Mouse (Mus musculus): ENCODE results near the gene Srsf1. TPM values are rescaled to one million over a fixed set of nuclear protein-coding genes. Genes with fewer than 3 reads are reported as not detected.
A peak's percentile ranks its signal among the peaks of the same experiment; 100 is the strongest.
"Not testable (repeated sequence)": the region's sequence is repeated elsewhere in the genome, so short reads cannot be mapped to it uniquely, and the experiment has no call there.

Gene Srsf1
- total RNA-seq, 2 experiments from 2014 or later = 95.4 to 116 TPM

DNA sequence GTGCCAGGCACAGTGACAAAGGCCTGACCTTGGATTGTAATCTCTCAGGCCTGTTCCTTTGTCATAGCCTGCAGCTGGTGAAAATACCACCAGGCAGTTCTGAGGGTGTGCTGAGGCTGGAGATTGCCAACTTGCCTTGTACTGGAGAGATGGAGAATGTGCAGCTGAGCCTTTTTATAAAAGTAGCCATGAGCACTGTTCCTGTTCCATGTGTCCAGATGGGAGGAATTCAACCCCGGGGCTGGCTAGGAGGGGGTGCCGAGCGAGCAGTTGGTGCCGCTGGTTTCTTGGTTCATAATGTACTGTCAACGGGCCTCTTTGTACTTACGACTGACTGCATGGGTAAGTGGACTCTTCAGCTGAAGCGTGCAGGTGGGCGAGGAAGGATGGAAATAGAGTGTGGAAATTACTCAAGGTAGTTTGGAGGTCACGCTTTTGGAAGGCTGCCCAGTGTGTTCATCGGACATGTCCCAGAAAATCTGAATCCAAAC lies 10.4 kb upstream of the Srsf1 start:
- DNase-seq (ENCODE audit: low spot score) = no peak
- intact Hi-C loops (cut with DNase I) = no loop called here

DNA sequence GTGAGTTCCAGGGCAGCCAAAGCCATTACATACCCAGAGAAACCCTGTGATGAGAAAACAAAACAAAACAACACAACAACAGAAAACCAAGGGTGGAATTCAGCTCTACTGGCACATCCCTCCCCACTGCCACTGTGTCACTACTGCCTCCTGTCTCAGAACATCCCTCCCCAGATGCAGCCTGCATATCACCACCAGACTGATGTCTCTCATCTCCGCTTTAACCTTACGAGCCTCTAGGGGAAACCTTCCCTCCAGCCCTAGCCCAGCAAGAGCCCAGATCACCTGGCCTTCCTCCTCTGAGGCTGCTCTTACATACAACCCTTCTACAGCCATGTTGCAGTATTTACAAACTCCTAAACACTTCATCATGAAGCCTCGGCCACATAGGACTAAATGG lies 9.8 kb upstream of the Srsf1 start:
- DNase-seq (ENCODE audit: low spot score) = no peak
- intact Hi-C loops (cut with DNase I) = no loop called here

DNA sequence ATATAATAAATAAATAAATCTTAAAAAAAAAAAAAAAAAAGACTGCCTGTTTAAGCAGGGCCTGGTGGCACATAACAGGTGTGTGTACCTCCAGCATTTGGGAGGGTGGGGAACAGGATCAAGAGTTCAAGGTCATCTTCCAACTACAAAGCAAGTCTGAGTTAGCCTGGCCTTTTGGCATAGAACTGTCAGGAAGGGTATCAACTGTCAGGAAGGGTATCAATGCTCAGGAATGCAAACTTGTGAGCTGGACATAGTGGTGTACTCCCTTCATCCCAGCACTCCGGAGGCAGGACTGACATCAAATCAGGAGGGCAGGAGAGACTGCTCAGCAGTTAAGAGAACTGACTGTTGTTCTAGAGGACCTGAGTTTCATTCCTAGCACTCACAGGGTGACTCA lies 8.1 kb upstream of the Srsf1 start:
- intact Hi-C loops (cut with DNase I) = no loop called here

DNA sequence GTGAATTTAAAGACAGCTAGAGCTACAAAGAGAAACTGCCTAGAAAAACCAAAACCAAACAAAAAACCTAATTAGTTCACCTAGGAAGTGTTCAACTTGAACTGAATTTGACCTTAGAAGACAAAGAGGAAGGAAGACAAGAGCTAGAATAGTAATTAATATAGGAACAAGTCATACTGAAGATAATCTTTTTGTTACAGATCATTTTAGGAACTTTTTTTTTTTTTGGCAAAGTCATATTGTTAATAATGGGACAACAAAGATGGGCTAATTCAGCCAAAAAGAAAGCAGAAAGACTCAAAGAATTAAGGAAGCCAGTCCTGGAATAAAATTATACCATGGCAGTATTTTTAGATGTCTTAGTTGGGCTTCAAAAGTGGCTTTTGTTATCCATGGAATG lies 2.9 kb upstream of the Srsf1 start:
- no peak for DNase-seq (ENCODE audit: low spot score)

More for the DNA sequence above, 8.1 kb upstream of the Srsf1 start:
- no peak for DNase-seq (ENCODE audit: low spot score)

DNA sequence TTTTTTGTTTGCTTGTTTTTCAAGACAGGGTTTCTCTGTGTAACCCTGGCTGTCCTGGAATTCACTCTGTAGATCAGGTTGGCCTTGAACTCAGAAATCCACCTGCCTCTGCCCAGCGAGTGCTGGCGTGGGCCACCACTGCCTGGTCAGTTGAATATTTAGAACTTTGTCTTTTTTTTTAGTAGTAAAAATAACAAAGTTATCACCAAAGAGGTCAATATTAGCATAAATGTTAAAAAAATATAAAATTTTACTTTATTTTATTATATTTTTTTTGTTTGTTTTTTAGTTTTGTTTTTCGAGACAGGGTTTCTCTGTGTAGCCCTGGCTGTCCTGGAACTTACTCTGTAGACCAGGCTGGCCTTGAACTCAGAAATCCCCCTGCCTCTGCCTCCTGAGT lies 2.0 kb upstream of the Srsf1 start:
- intact Hi-C loops (cut with DNase I) = loop anchor here (5.0 kb wide), 1 partner anchor 78 kb away; no protein-coding TSS in a partner anchor
- DNase-seq (ENCODE audit: low spot score) = not testable (repeated sequence)

More for the DNA sequence above, 2.9 kb upstream of the Srsf1 start:
- intact Hi-C loops (cut with DNase I) = no loop called here

DNA sequence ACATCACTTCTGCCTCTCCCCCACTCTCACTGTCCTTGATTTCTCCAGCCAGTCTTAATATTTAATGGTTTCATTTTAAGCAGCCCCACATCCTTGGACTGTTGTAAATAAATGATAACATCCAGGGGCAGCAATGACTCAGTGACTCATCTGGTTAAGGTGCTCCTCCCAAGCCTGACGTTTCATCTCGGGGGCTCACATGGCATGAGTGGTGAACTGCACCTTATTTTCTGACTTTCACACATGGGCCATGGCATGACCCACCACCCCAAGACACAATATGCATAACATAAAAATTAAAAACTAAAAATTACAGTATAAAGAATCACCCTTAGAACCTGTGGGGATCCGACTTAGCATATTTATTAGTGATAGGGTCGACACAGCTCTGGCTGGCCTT lies 1.3 kb upstream of the Srsf1 start:
- intact Hi-C loops (cut with DNase I) = loop anchor here (5.0 kb wide), 1 partner anchor 79 kb away; no protein-coding TSS in a partner anchor

DNA sequence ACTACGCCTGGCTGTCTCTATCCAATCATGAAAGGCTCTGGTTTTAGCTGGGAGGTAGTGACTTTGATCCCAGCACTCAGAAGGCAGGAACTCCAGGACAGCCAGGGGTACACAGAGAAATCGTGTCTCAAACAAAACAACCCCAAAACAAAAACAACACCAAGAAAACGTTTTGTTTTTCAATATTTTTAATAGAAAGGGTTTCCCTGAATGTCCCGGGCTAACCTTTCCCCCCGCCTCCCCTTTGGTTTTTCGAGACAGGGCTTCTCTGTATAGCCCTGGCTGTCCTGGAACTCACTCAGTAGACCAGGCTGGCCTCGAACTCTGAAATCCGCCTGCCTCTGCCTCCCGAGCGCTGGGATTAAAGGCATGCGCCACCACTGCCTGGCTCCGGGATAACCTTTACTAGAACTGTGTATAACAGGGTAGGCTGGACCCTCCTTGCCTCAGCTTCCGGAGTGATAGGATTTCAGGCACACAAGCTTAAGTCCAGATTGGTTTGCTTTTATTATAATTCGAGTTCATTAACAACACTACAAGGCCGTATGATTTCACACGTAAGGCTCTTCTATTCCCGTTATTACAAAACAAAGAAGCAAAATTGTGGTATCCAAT lies 743 bp upstream of the Srsf1 start:
- intact Hi-C loops (cut with DNase I) = loop anchor here (5.0 kb wide), 1 partner anchor 79 kb away; no protein-coding TSS in a partner anchor
- DNase-seq (ENCODE audit: low spot score) = no peak

More for the DNA sequence above, 1.3 kb upstream of the Srsf1 start:
- no peak for DNase-seq (ENCODE audit: low spot score)

DNA sequence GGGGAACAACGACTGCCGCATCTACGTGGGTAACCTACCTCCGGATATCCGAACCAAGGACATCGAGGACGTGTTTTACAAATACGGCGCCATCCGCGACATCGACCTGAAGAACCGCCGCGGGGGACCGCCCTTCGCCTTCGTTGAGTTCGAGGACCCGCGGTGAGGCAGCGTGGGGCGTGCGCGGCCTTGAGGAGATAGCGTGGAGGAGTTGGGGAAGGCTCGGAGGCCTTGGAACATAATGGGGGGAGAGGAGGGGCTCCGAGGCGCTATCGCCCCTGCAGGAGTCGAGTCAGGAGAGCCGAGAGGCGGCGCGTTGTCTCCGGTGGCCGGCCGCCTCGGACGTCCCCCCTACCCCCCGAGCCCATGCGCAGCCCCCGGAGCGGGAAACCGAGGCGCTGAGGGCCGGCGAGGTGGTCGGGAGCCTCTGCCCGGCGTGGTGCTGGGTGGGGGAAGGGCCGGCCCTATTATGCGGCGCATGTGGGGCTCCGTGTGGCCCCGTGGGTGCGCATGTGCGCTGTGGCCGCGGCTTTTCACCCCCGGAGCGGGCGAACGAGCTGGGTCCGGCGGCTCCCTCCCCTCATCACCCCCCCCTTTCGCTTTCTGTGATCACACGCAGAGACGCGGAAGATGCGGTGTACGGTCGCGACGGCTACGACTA lies 828 bp downstream of the Srsf1 start:
- peak; percentile 41 for DNase-seq (ENCODE audit: low spot score)
- intact Hi-C loops (cut with DNase I) = loop anchor here (1.0 to 5.0 kb wide), 2 partner anchors 62 to 81 kb away; no protein-coding TSS in a partner anchor

DNA sequence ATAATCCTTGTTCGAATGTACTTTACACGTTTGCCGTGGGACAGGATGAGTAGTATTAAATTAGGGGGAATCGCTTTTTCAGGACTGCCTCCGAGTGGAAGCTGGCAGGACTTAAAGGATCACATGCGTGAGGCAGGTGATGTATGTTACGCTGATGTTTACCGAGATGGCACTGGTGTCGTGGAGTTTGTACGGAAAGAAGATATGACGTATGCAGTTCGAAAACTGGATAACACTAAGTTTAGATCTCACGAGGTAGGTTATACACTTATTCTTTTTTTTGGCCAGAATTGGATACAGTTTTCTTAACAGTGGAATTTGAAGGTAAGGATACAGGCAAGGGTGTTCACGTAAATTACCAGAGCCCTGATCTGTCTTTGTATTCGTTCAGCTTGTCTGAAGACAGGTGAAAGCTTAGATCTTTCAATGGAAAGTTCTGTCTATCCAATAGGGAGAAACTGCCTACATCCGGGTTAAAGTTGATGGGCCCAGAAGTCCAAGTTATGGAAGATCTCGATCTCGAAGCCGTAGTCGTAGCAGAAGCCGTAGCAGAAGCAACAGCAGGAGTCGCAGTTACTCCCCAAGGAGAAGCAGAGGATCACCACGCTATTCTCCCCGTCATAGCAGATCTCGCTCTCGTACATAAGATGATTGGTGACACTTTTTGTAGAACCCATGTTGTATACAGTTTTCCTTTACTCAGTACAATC lies 1.9 kb downstream of the Srsf1 start:
- intact Hi-C loops (cut with DNase I) = loop anchor here (5.0 kb wide), 1 partner anchor 82 kb away; no protein-coding TSS in a partner anchor
- DNase-seq (ENCODE audit: low spot score) = no peak

DNA sequence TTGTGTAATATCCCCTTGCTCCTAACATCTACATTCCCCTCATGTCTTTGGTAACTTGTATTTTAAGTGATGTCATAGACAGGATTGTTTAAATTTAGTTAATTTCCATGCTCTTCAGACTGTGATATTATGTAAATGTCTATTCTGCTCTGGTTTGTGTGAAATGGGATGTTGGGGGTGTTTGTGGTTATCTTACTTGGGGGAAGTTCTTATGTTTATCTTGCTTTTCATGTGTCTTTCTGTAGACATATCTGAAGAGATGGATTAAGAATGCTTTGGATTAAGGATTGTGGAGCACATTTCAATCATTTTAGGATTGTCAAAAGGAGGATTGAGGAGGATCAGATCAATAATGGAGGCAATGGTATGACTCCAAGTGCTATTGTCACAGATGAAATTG lies 2.6 kb downstream of the Srsf1 start:
- DNase-seq (ENCODE audit: low spot score) = no peak
- intact Hi-C loops (cut with DNase I) = loop anchor here (5.0 kb wide), 1 partner anchor 82 kb away; no protein-coding TSS in a partner anchor

DNA sequence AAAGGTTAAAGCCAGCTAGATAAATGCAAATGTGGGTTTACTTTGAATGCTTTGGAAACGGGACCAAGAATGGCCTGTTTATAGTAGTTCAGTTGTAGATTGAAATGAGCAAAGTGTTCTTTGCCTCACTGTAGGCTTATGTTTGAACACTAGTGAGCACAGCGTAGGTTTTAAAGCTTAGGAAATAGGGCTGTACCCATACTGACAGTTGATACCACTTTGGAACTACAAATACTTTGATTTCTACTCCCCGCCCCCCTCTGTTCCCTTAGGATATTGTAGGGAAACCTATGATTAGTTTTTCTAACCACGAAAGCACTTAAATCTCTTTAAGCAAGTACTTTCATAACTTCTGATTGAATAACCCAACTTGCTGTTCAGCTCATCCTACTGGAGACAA lies 5.5 kb downstream of the Srsf1 start:
- no peak for DNase-seq (ENCODE audit: low spot score)
- intact Hi-C loops (cut with DNase I) = no loop called here

DNA sequence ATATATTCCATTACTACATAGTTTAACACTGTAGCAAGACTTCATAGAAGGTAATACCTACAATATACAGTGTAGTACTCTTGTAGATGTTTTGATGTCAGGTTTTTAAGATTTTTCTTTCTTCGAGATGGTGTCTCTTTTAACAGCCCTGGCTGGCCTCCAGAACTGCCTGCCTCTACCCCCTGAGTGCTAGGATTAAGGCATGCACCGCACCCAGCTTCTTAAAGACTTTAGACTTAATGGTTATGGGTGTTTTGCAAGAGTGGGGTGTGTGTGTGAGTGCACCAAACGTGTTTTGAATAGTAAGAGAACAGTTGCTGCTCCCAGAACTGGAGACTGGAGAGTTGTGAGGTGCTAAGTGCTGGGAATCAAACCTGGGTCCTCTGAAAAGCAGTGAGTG lies 6.6 kb downstream of the Srsf1 start:
- intact Hi-C loops (cut with DNase I) = loop anchor here (2.0 kb wide), 1 partner anchor 79 kb away; no protein-coding TSS in a partner anchor
- DNase-seq (ENCODE audit: low spot score) = no peak

DNA sequence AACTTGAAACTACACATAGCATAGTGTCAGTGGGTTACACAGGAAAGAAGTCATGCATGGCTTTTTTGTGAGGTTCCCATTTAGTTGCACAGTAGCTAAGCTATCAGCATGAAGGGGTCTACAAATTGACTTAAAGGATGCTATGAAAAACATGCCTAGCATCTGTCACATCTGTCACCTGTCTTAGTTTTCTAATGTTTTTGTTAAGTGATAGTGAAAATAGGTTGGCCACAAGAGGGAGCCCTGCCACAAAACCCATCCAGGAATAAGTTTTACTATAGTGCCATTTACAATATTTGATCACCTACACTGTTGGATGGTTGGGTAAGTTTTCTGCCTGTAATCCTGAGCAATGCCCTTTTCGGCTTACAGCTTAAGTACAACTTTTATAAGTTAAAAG lies 7.4 kb downstream of the Srsf1 start:
- intact Hi-C loops (cut with DNase I) = loop anchor here (2.0 kb wide), 1 partner anchor 80 kb away; no protein-coding TSS in a partner anchor
- DNase-seq (ENCODE audit: low spot score) = no peak

DNA sequence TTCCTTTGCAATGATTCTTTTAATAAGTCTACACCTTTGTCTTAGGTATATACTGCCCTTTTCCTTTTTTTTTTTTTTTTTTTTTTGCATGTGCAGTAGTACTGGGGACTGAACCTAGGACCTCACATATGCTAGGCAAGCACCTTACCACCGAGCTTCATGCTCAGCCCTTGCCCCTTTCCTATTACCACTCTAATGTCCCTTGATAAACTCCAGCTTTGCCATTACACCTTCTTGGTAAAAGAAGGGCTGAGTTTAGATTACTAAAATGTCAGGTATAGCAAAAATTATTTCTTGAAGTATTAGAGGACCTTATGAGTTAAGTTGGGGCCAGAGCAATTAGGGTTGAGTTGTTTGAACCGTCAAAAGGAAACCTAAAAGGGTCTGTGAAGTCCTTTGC lies 8.6 kb downstream of the Srsf1 start:
- intact Hi-C loops (cut with DNase I) = loop anchor here (2.0 kb wide), 1 partner anchor 81 kb away; no protein-coding TSS in a partner anchor

DNA sequence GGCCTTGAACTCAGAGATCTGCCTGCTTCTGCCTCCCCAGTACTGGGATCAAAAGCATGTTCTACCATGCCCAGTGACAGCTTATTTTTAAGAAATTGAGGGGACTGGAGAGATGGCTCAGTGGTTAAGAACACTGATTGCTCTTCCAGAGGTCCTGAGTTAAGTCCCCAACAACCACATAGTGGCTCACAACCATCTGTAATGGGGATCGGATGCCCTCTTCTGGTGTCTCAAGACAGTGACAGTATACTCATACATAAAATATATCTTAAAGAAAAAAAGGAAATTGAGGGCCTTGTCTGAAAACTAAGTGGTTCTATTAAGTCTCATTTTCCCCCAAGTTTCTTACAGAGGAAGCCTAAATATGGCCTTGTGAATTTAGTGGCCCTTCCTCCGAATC lies 10.6 kb downstream of the Srsf1 start:
- intact Hi-C loops (cut with DNase I) = loop anchor here (2.0 kb wide), 1 partner anchor 105 kb away; no protein-coding TSS in a partner anchor
- DNase-seq (ENCODE audit: low spot score) = no peak

More for the DNA sequence above, 8.6 kb downstream of the Srsf1 start:
- DNase-seq (ENCODE audit: low spot score) = no peak

DNA sequence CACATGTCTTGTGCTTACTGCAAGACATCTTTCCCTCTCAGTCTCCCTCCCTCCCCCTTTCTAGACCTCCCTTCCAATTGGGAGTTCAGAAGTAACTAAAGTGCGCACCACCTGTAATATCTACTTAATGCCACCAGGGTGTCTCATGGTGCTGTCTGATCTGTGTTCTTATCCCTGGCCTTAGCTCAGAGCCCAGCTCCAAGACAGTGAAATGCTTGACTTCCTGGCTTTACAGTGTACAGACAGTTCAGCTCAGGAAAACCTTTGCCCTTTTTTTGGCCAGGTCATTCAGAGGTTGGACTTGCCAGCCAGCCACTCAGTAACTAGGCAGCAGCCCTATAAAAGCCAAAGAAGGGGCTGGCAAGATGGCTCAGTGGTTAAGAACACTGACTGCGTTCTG lies 12.0 kb downstream of the Srsf1 start:
- peak; percentile 19 for DNase-seq (ENCODE audit: low spot score)
- intact Hi-C loops (cut with DNase I) = loop anchor here (1.0 to 2.0 kb wide), 2 partner anchors 104 to 137 kb away; no protein-coding TSS in a partner anchor

DNA sequence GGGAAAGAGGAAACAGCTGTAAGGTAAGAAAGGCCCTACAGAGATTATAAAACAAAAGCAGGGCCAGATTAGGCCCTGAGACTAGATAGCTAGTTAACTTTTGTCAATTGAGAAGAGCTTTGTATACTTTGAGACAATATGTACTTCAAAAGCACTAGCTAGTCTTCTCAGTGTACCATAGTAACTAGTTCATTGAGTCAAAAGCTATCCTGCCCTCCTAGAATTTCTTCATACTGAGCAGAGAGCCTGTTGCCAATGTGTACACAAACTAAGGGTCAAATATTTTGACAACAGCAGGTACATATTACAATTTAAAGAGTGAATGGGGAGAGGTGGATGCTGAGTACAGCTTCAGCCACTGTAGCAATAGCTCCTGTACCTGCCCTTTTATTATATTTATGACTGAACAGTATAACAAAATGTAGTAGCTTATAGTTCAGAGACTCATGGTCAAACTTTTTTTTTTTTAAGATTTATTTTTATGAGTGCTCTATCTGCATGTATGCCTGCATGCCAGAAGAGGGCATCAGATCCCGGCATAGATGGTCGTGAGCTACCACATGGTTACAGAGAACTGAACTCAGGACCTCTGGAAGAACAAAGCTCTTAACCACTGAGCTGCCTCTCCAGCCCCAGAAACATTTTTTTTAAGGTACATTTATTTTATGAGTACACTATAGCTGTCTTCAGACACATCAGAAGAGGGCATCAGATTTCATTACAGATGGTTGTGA lies 14.9 kb downstream of the Srsf1 start:
- no peak for DNase-seq (ENCODE audit: low spot score)
- intact Hi-C loops (cut with DNase I) = no loop called here

DNA sequence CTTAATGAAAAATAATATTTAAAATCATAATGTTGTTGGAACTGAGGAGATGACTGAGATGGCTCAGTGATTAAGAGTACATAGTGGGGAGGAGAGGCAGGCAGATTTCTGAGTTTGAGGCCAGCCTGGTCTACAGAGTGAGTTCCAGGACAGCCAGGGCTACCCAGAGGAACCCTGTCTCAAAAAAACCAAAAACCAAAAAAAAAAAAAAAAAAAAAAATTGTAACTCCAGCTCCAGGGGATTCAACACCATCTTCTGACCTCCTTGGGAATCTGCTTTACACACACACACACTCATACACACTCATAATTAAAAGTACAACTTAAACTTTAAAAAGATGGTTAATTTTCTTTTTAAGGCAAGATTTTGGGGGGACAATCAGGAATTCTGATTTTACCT lies 18.6 kb downstream of the Srsf1 start:
- intact Hi-C loops (cut with DNase I) = loop anchor here (2.0 to 5.0 kb wide), 2 partner anchors 52 to 123 kb away; no protein-coding TSS in a partner anchor
- DNase-seq (ENCODE audit: low spot score) = no peak

DNA sequence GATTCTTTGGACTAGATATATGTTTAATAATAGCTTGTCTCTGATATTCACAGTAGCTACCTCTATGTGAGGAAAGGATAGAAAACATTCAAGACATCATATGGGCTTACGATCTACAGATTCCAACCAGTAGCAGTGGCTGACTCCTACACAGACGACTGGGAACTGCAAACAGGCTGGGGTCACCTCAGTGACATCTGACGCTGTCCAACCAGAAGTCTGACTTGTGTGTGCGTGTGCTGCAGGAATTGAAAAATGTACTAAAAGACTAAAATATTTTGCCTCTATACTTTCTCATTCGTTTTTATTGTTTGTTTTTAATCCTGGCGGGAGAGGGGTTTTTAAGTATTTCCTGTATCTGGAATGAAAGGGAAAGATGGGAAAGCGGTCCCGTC lies 20.0 kb downstream of the Srsf1 start:
- DNase-seq (ENCODE audit: low spot score) = no peak
- intact Hi-C loops (cut with DNase I) = loop anchor here (2.0 to 5.0 kb wide), 2 partner anchors 50 to 122 kb away; no protein-coding TSS in a partner anchor
